Mouse (Mus musculus) midbrain, embryonic 11.5 days (tissue): ENCODE measurements at regions not wholly inside any gene's neighbourhood (a gene's known extent, or its start where the extent isn't known, plus 50 kb on each side); places are given as distances from the start of the nearest gene placed in this dataset.

ENCODE experiments used
- ATAC-seq: fragments of 200-750 bp; cut with Nextera tagmentation; 2 replicates; pipeline ENCODE4 v1.8.0; 2017; ENCODE audit warnings: moderate TSS enrichment, moderate library complexity; ENCODE audit not compliant: low FRiP score
- DNase-seq: peaks from one replicate; pipeline ENCODE4 v3.0.0; 2015; ENCODE audit warnings: low spot score; ENCODE audit errors: missing footprints
- H3K27ac ChIP-seq: fragments of 300-500 bp; sonication (generic); 2 replicates; pipeline ENCODE4 v1.5.1; 2014; ENCODE audit warnings: low read depth, low read length
- H3K27me3 ChIP-seq: fragments of 300-500 bp; sonication (generic); 2 replicates; pipeline ENCODE4 v1.6.1; 2014; ENCODE audit warnings: mild to moderate bottlenecking, low read length, moderate library complexity, mixed read lengths; ENCODE audit not compliant: control insufficient read depth, insufficient read depth
- H3K36me3 ChIP-seq: fragments of 300-500 bp; sonication (generic); 2 replicates; pipeline ENCODE4 v1.6.1; 2014; ENCODE audit warnings: mild to moderate bottlenecking, low read length, moderate library complexity, mixed read lengths; ENCODE audit not compliant: control insufficient read depth, insufficient read depth
- H3K4me1 ChIP-seq: fragments of 300-500 bp; sonication (generic); 2 replicates; pipeline ENCODE4 v1.6.1; 2014; ENCODE audit warnings: low read length; ENCODE audit not compliant: control insufficient read depth, insufficient read depth
- H3K4me2 ChIP-seq: fragments of 300-500 bp; sonication (generic); 2 replicates; pipeline ENCODE4 v1.6.1; 2014; ENCODE audit warnings: mild to moderate bottlenecking, moderate library complexity
- H3K4me3 ChIP-seq: fragments of 300-500 bp; sonication (generic); 2 replicates; pipeline ENCODE4 v1.5.1; 2014; ENCODE audit warnings: low read depth, low read length
- H3K9ac ChIP-seq: fragments of 300-500 bp; sonication (generic); 2 replicates; pipeline ENCODE4 v1.6.1; 2014; ENCODE audit warnings: low read length
- H3K9me3 ChIP-seq: fragments of 300-500 bp; sonication (generic); 2 replicates; pipeline ENCODE4 v1.6.1; 2016; ENCODE audit warnings: low read length; ENCODE audit not compliant: control insufficient read depth
- WGBS: fragments of 180-500 bp; shearing (Covaris S2); extraction: QIAGEN DNeasy Blood & Tissue Kit; methylation state at CpG from one replicate; pipeline ENCODE4 v1.1.7; 2014; 5-methylcytosine and 5-hydroxymethylcytosine counted together

DNA sequence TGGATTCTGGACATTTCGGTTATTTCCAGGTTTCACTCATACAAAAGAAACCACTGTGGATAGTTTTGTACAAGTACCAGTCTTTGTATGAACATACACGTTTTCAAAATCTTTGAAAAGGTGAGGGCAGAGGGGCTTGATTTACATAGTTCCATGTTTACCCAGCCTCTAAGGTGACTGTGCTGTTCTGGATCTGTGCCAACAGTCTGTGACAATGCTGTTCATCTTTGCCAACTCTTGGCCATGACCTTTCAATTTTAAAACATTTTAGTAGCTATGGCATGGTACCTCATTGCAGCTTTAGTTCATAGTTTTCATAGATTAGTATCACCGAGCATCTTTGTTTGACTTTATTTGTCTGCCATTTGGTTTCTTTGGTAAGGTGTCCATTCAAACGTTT is 243.0 kb downstream of the Kcnrg start:
- no peaks in the 10 kb centered on the region for H3K9me3 ChIP-seq
- H3K27ac ChIP-seq = no peak overlapping the region
- DNase-seq (no peak), ATAC-seq (no peak)
- WGBS = 80% methylated on average over 4 of the region's 4 CpGs
- H3K27me3 ChIP-seq = no peaks in the 10 kb centered on the region
- H3K4me1 ChIP-seq = no peaks in the 10 kb centered on the region
- H3K4me2 ChIP-seq = no peak overlapping the region
- no peak overlapping the region for H3K9ac ChIP-seq
- no peak overlapping the region for H3K4me3 ChIP-seq
- no peaks in the 10 kb centered on the region for H3K36me3 ChIP-seq

DNA sequence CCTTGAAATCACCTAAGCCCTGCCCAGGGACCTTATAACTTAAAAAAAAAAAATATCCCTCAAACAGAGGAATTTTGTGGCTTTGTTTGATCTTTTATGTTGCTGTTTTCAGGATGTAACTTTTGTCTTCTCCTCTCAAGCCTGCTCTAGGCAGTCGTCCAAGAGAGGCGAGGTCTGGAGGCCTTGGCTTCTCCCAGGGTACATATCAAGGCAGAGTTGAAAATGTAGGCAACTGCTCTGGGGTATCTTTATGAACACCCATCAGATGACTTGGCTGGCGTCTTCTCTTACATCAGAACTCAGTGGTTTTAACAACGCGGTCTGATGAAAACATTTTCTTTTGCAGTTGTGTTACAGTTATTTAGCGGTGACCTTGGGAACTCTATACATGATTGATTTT is 250.4 kb downstream of the Kcnrg start:
- no peaks in the 10 kb centered on the region for H3K4me1 ChIP-seq
- no peak overlapping the region for H3K4me2 ChIP-seq
- no peak overlapping the region for H3K9ac ChIP-seq
- no peak for ATAC-seq
- no peaks in the 10 kb centered on the region for H3K36me3 ChIP-seq
- no peaks in the 10 kb centered on the region for H3K27me3 ChIP-seq
- WGBS = 93% methylated on average over 6 of the region's 6 CpGs
- H3K9me3 ChIP-seq = no peaks in the 10 kb centered on the region
- no peak overlapping the region for H3K4me3 ChIP-seq
- H3K27ac ChIP-seq = no peak overlapping the region
- no peak for DNase-seq

DNA sequence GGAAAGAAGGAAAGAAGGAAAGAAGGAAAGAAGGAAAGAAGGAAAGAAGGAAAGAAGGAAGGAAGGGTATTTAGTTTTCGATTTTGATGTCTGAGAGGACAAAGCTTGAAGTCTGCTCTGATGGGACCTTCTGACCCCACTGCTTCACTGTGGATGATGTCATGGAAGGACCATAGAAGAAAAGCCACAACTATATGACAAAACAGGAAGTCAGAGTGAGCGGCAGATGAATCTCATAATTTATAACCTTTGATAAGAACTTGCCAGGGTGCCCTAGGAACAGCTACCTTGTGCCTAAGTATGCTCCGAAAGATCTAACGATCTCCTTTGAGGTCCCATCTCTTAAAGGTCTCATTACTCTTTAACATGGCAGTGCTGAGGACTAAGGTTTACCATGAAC is 253.4 kb downstream of the Kcnrg start:
- WGBS = 84% methylated on average over 4 of the region's 4 CpGs
- ATAC-seq = no peak

DNA sequence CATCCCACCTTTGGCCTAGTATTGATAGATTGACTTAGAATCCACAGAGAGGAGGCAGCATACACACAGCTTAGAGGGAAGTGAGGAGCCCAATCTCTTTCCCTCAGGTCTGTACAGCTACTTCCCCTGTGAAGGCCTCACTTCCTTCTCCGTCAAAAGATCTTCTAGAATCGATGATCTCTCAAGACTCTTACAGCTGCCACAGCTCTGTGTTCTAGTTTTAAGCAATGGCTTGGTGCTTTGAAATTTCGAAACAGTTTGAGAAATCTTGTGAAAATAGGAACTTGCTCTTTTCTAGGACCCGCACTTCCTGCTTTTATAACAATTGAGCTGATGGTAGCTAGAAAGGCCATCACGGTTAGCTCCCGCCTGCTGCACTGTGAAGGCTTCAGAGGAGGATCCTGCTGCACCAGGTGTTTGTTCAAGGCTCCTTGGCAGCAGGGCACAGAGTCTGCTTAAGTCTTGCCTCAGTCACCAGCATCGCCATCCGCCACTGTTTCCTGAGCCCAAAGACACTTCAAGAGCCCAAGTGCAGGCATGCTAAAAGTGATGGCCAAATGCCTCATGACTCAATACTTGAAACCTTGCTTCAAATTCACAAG is 254.2 kb downstream of the Kcnrg start:
- H3K27ac ChIP-seq = no peak overlapping the region
- no peaks in the 10 kb centered on the region for H3K4me1 ChIP-seq
- no peaks in the 10 kb centered on the region for H3K27me3 ChIP-seq
- H3K9ac ChIP-seq = no peak overlapping the region
- WGBS = 90% methylated on average over 8 of the region's 8 CpGs
- DNase-seq (peak; percentile 70), ATAC-seq (no peak)
- H3K4me2 ChIP-seq = no peak overlapping the region
- no peaks in the 10 kb centered on the region for H3K36me3 ChIP-seq
- no peak overlapping the region for H3K4me3 ChIP-seq
- H3K9me3 ChIP-seq = no peaks in the 10 kb centered on the region

More for the DNA sequence above, 253.4 kb downstream of the Kcnrg start:
- no peak overlapping the region for H3K4me2 ChIP-seq
- no peak for DNase-seq
- no peaks in the 10 kb centered on the region for H3K36me3 ChIP-seq
- H3K4me1 ChIP-seq = no peaks in the 10 kb centered on the region
- H3K9me3 ChIP-seq = no peaks in the 10 kb centered on the region
- H3K27ac ChIP-seq = no peak overlapping the region
- no peaks in the 10 kb centered on the region for H3K27me3 ChIP-seq
- H3K9ac ChIP-seq = no peak overlapping the region
- H3K4me3 ChIP-seq = no peak overlapping the region

DNA sequence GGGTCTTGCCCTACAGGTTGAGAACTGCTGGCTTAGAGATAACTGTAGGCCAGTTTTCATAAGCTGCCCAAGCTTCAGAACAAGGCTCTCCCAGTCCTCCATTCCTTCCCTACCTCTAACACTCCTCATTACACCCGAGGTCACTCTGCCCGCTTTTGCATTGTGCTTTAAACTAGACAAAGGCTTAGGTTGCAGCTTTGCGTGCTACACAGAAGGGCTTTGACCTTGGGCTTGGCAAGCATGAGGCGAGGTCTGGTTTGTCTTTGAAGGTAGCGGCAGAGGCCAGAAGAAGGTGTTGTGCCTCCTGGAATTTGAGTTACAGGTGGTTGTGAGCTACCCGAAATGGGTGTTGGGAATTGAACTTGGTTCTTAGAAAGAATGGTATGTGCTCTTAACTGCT is 255.7 kb downstream of the Kcnrg start:
- no peaks in the 10 kb centered on the region for H3K36me3 ChIP-seq
- H3K4me1 ChIP-seq = no peaks in the 10 kb centered on the region
- H3K4me2 ChIP-seq = no peak overlapping the region
- whole genome bisulfite sequencing = 90% methylated on average over 6 of the region's 6 CpGs
- no peak for ATAC-seq
- no peaks in the 10 kb centered on the region for H3K27me3 ChIP-seq
- H3K4me3 ChIP-seq = no peak overlapping the region
- no peaks in the 10 kb centered on the region for H3K9me3 ChIP-seq
- no peak overlapping the region for H3K9ac ChIP-seq
- H3K27ac ChIP-seq = no peak overlapping the region
- peak; percentile 21 for DNase-seq

DNA sequence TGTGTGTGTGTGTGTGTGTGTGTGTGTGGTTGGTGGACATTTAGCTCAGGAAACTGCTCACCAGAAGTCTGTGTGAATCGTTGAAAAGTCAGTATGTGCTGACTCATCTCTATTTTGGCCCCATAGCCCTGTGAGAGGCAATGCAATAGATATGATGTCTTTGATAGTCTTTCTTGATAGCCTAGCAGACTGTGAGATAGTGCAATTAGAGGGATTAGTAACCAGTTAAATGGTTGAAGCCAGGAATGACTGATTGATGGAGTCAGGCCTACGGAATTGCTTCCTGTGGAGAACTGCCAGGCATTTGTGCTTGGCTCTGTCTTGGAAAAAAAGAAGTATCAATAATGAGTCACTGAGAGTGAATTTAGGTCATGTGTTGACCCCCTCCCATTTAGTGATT is 256.2 kb downstream of the Kcnrg start:
- H3K4me1 ChIP-seq = no peaks in the 10 kb centered on the region
- WGBS = 78% methylated on average over 2 of the region's 2 CpGs

DNA sequence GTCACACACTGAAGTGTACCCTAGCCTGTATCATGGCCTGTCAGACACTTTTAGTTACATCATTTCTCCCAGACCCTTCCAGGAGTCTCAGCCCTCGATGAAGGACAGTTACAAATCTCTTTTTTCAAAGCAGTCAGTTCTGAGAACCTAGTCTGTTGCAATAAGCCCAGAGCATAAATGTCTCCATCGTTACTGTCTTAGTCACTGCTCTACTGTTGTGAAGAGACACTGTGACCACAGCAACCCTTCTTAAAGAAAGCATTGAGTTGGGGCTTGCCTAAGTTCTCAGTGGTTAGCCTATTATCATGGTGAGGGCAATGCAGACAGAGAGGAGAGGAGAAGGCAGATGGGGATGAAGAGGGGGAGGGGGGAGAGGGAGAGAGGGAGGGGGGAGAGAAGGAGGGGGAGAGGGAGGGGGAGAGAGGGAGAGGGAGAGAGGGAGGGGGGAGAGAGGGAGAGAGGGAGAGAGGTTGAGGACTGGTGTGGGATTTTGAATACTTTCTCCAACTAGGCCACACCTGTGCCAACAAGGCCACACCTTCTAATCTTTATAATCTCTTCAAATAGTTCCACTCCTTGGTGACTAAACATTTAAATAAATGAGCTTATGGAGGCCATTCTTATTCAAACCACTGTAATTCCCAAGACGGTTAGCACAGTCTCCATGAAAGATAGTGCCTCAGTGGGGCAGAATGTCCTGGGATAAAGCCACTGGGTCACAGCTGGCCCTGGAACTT is 259.4 kb downstream of the Kcnrg start:
- Histone ChIP-seq H3K36me3 (no peaks in the 10 kb centered on the region), H3K4me2 (no peak overlapping the region), H3K9ac (no peak overlapping the region), H3K4me3 (no peak overlapping the region), H3K27me3 (no peaks in the 10 kb centered on the region), H3K9me3 (no peaks in the 10 kb centered on the region), H3K27ac (no peak overlapping the region), H3K4me1 (0 out of 2 replicates have a peak, but pooled peaks cover 5% of the 10 kb centered on the region)
- no peak for ATAC-seq
- WGBS = 61% methylated on average over 3 of the region's 3 CpGs
- DNase-seq = peak; percentile 70

More for the DNA sequence above, 256.2 kb downstream of the Kcnrg start:
- no peaks in the 10 kb centered on the region for H3K27me3 ChIP-seq
- no peaks in the 10 kb centered on the region for H3K36me3 ChIP-seq
- H3K9ac ChIP-seq = no peak overlapping the region
- ATAC-seq = no peak
- H3K4me2 ChIP-seq = no peak overlapping the region
- DNase-seq = peak; percentile 56
- no peak overlapping the region for H3K27ac ChIP-seq
- H3K4me3 ChIP-seq = no peak overlapping the region
- H3K9me3 ChIP-seq = no peaks in the 10 kb centered on the region

DNA sequence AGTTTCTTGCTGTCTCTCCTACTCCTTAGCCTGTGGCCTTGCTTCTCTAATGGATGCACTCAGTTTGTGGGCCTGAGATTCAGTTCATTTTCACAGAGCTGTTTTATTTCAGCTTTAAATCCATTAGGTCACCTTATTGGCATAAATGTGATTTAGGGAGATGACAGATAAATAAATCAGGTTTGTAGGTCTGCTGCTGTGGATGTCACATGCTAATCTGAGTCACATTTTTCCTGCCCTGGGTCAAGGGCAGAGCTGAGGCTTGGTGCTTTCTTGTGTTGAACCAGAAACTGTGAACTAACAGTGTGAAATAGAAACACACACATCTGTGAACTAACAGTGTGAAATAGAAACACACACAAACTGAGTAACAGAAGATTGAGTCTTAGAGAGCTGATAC is 266.9 kb downstream of the Kcnrg start:
- no peak overlapping the region for H3K4me2 ChIP-seq
- H3K27me3 ChIP-seq = no peaks in the 10 kb centered on the region
- no peak for DNase-seq
- no peak overlapping the region for H3K27ac ChIP-seq
- no peaks in the 10 kb centered on the region for H3K9me3 ChIP-seq
- no peaks in the 10 kb centered on the region for H3K36me3 ChIP-seq
- no peak for ATAC-seq
- no peak overlapping the region for H3K4me3 ChIP-seq
- 0 out of 2 replicates have a peak, but pooled peaks cover 5% of the 10 kb centered on the region for H3K4me1 ChIP-seq
- H3K9ac ChIP-seq = no peak overlapping the region

DNA sequence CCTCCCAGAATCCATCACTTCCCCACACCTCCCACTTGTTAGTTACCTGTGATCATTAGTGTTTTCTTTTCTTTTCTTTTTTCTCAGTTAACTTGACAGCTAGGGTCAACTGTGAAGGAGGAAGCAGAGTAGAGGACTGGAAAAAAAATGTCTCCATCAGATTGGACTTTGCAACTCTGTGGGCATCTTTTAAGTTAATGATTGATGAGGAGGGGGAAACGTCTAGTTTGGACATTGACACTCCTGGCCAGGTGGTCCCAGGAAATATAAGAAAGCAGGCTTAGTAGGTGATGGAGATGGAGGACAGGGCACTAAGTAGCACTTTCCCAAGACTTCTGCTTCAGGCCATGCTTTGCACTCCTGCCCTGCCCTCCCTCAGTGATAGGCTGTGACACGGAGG is 272.2 kb downstream of the Kcnrg start:
- no peak overlapping the region for H3K9ac ChIP-seq
- no peak overlapping the region for H3K27ac ChIP-seq
- H3K27me3 ChIP-seq = no peaks in the 10 kb centered on the region
- H3K36me3 ChIP-seq = no peaks in the 10 kb centered on the region
- no peaks in the 10 kb centered on the region for H3K9me3 ChIP-seq
- WGBS = 79% methylated on average over 2 of the region's 2 CpGs
- no peaks in the 10 kb centered on the region for H3K4me1 ChIP-seq
- no peak overlapping the region for H3K4me2 ChIP-seq
- H3K4me3 ChIP-seq = no peak overlapping the region
- DNase-seq (no peak), ATAC-seq (no peak)
